Mouse (Mus musculus) CH12.LX (cell line): ENCODE data around the gene Slc24a2.

Experiments
- CTCF ChIP-seq, 2 experiments: IDR thresholded peaks in 1 of 2; conservative IDR thresholded peaks in 1 of 2; 2 replicates each; pipeline ENCODE4 v1.5.1; 2011 to 2012; ENCODE audit warnings: low read depth in 2 of 2, low read length in 2 of 2, improper control_type of control experiment in 1 of 2, inconsistent platforms in 1 of 2, mild to moderate bottlenecking in 1 of 2, moderate library complexity in 1 of 2
- E2F4 ChIP-seq: IDR thresholded peaks from 2 replicates; pipeline ENCODE4 v1.6.1; 2011; ENCODE audit warnings: low read depth, low read length, improper control_type of control experiment; ENCODE audit not compliant: insufficient replicate concordance
- JUND ChIP-seq: conservative IDR thresholded peaks from 2 replicates; pipeline ENCODE4 v1.6.1; 2011; ENCODE audit warnings: low read depth, low read length, improper control_type of control experiment
- MAFK ChIP-seq: IDR thresholded peaks from 2 replicates; pipeline ENCODE4 v1.6.1; 2011; ENCODE audit warnings: low read length, improper control_type of control experiment; ENCODE audit not compliant: insufficient replicate concordance
- POLR2A ChIP-seq: IDR thresholded peaks from 2 replicates; pipeline ENCODE4 v1.6.1; 2011; ENCODE audit warnings: low read depth, mild to moderate bottlenecking, improper control_type of control experiment, low read length
- POLR2AphosphoS2 ChIP-seq: IDR thresholded peaks from 2 replicates; pipeline ENCODE4 v1.6.1; 2011; ENCODE audit warnings: low read depth, low read length, improper control_type of control experiment
- RCOR1 ChIP-seq: conservative IDR thresholded peaks from 2 replicates; pipeline ENCODE4 v1.6.1; 2012; ENCODE audit warnings: low read depth, mild to moderate bottlenecking, inconsistent platforms, low read length, improper control_type of control experiment
- ZMIZ1 ChIP-seq: IDR thresholded peaks from 2 replicates; pipeline ENCODE4 v1.6.1; 2012; ENCODE audit warnings: low read depth, mild to moderate bottlenecking, inconsistent platforms, low read length, improper control_type of control experiment

DNA sequence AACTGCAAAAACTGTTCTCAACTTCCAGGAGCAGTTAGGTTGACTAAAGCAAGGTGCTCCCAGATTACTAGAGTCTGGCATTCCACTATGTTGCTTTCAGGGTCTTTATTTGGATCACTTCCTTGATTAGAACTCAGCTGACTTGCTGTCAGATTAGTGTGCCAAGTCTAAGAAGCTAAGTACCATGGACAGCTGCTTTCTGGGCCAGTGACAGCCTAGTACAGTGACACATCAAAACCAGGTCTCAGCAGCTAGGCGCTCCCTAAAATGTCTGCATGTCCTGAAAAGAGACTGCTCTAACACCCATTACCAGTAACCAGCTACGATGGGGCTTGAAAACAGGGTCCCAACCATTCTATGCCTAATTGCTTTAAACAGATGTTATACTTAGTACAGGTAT, 8.7 kb downstream of the Slc24a2 start:
- TF ChIP-seq RCOR1 (no peak), E2F4 (no peak), POLR2AphosphoS2 (no peak), MAFK (no peak), CTCF (conservative IDR thresholded peaks at IDR 0.05 in 1 of 2, IDR thresholded peaks at IDR 0.05 in 1 of 2; ENCODE audit: low read depth in 2 of 2, low read length in 2 of 2) (no peak), POLR2A (no peak), JUND (no peak), ZMIZ1 (no peak)
